Mouse (Mus musculus): ENCODE measurements around the gene Kcna2. TPM values are rescaled to one million over a fixed set of nuclear protein-coding genes. Genes with fewer than 3 reads are reported as not detected.

Kcna2 gene
- polyA plus RNA-seq, 1 experiment from 2014 or later, result not detected

- H3K4me3 ChIP-seq (ENCODE audit: low read depth, low read length), result no peak overlapping the region
- ATAC-seq (ENCODE audit: insufficient number of reproducible peaks, low FRiP score, low TSS enrichment, low read depth) (no peak), DNase-seq (ENCODE audit: low spot score) (no peak)
- H3K36me3 ChIP-seq (ENCODE audit: control insufficient read depth, insufficient read depth, low read length), result no peaks in the 10 kb centered on the region
- H3K9ac ChIP-seq (ENCODE audit: low read length), result no peak overlapping the region
- no peak overlapping the region for H3K4me2 ChIP-seq (ENCODE audit: low read depth, severe bottlenecking)
- peaks cover under 1% of the 10 kb centered on the region; the same call in 1 of the 2 replicates for H3K4me1 ChIP-seq (ENCODE audit: control insufficient read depth, insufficient read depth, low read length)
- H3K27ac ChIP-seq (replicated peaks; ENCODE audit: low read depth, low read length), result no peak overlapping the region
- H3K27me3 ChIP-seq (ENCODE audit: control insufficient read depth, insufficient read depth, low read length), result peaks cover 24% of the 10 kb centered on the region
- H3K9me3 ChIP-seq (ENCODE audit: control insufficient read depth, low read length), result no peaks in the 10 kb centered on the region
- 87% methylated on average over 6 of the region's 6 CpGs for WGBS
These were observed 5.0 kb downstream of the Kcna2 start for GRCm38 (mm10) chr3:107105986-107106385.

- Histone ChIP-seq H3K9ac (ENCODE audit: low read length) (no peak overlapping the region), H3K4me3 (ENCODE audit: low read depth, low read length) (no peak overlapping the region), H3K4me2 (ENCODE audit: low read depth, severe bottlenecking) (no peak overlapping the region), H3K9me3 (ENCODE audit: control insufficient read depth, low read length) (no peaks in the 10 kb centered on the region), H3K36me3 (ENCODE audit: control insufficient read depth, insufficient read depth, low read length) (no peaks in the 10 kb centered on the region), H3K27me3 (ENCODE audit: control insufficient read depth, insufficient read depth, low read length) (no peaks in the 10 kb centered on the region), H3K27ac (replicated peaks; ENCODE audit: low read depth, low read length) (no peak overlapping the region), H3K4me1 (ENCODE audit: control insufficient read depth, insufficient read depth, low read length) (no peaks in the 10 kb centered on the region)
- no peak for DNase-seq (ENCODE audit: low spot score)
- WGBS, result 50% methylated on average over 4 of the region's 4 CpGs
- ATAC-seq (ENCODE audit: insufficient number of reproducible peaks, low FRiP score, low TSS enrichment, low read depth), result no peak
These were observed 11.6 kb downstream of the Kcna2 start for GRCm38 (mm10) chr3:107112498-107112897.

- Histone ChIP-seq H3K4me3 (ENCODE audit: low read depth, low read length) (no peak overlapping the region), H3K4me2 (ENCODE audit: low read depth, severe bottlenecking) (no peak overlapping the region), H3K27me3 (ENCODE audit: control insufficient read depth, insufficient read depth, low read length) (no peaks in the 10 kb centered on the region), H3K4me1 (ENCODE audit: control insufficient read depth, insufficient read depth, low read length) (no peaks in the 10 kb centered on the region), H3K36me3 (ENCODE audit: control insufficient read depth, insufficient read depth, low read length) (no peaks in the 10 kb centered on the region), H3K9ac (ENCODE audit: low read length) (no peak overlapping the region), H3K27ac (replicated peaks; ENCODE audit: low read depth, low read length) (no peak overlapping the region), H3K9me3 (ENCODE audit: control insufficient read depth, low read length) (no peaks in the 10 kb centered on the region)
- no peak for ATAC-seq (ENCODE audit: insufficient number of reproducible peaks, low FRiP score, low TSS enrichment, low read depth)
- DNase-seq (ENCODE audit: low spot score), result no peak
- whole genome bisulfite sequencing, result 75% methylated on average over 10 of the region's 10 CpGs
These were observed 12.2 kb downstream of the Kcna2 start for GRCm38 (mm10) chr3:107112932-107113659.

- WGBS, result 70% methylated on average over 14 of the region's 14 CpGs
- no peaks in the 10 kb centered on the region for H3K4me1 ChIP-seq (ENCODE audit: control insufficient read depth, insufficient read depth, low read length)
- ATAC-seq (ENCODE audit: insufficient number of reproducible peaks, low FRiP score, low TSS enrichment, low read depth) (no peak), DNase-seq (ENCODE audit: low spot score) (no peak)
- H3K9ac ChIP-seq (ENCODE audit: low read length), result no peak overlapping the region
- no peak overlapping the region for H3K4me3 ChIP-seq (ENCODE audit: low read depth, low read length)
- H3K9me3 ChIP-seq (ENCODE audit: control insufficient read depth, low read length), result no peaks in the 10 kb centered on the region
- H3K36me3 ChIP-seq (ENCODE audit: control insufficient read depth, insufficient read depth, low read length), result no peaks in the 10 kb centered on the region
- no peak overlapping the region for H3K4me2 ChIP-seq (ENCODE audit: low read depth, severe bottlenecking)
- H3K27ac ChIP-seq (replicated peaks; ENCODE audit: low read depth, low read length), result no peak overlapping the region
- H3K27me3 ChIP-seq (ENCODE audit: control insufficient read depth, insufficient read depth, low read length), result no peaks in the 10 kb centered on the region
These were observed 13.1 kb downstream of the Kcna2 start for GRCm38 (mm10) chr3:107113771-107114737.

- H3K4me1 ChIP-seq (ENCODE audit: control insufficient read depth, insufficient read depth, low read length), result no peaks in the 10 kb centered on the region
- no peak overlapping the region for H3K9ac ChIP-seq (ENCODE audit: low read length)
- H3K27me3 ChIP-seq (ENCODE audit: control insufficient read depth, insufficient read depth, low read length), result no peaks in the 10 kb centered on the region
- no peak overlapping the region for H3K27ac ChIP-seq (replicated peaks; ENCODE audit: low read depth, low read length)
- no peak overlapping the region for H3K4me2 ChIP-seq (ENCODE audit: low read depth, severe bottlenecking)
- H3K4me3 ChIP-seq (ENCODE audit: low read depth, low read length), result no peak overlapping the region
- H3K9me3 ChIP-seq (ENCODE audit: control insufficient read depth, low read length), result no peaks in the 10 kb centered on the region
- DNase-seq (ENCODE audit: low spot score) (no peak), ATAC-seq (ENCODE audit: insufficient number of reproducible peaks, low FRiP score, low TSS enrichment, low read depth) (no peak)
- no peaks in the 10 kb centered on the region for H3K36me3 ChIP-seq (ENCODE audit: control insufficient read depth, insufficient read depth, low read length)
- WGBS, result 86% methylated on average over 2 of the region's 2 CpGs
These were observed 14.0 kb downstream of the Kcna2 start for GRCm38 (mm10) chr3:107114941-107115340.

- DNase-seq (ENCODE audit: low spot score), result no peak
- Histone ChIP-seq H3K4me1 (ENCODE audit: control insufficient read depth, insufficient read depth, low read length) (no peaks in the 10 kb centered on the region), H3K4me3 (ENCODE audit: low read depth, low read length) (no peak overlapping the region), H3K9me3 (ENCODE audit: control insufficient read depth, low read length) (no peaks in the 10 kb centered on the region), H3K27ac (replicated peaks; ENCODE audit: low read depth, low read length) (no peak overlapping the region), H3K36me3 (ENCODE audit: control insufficient read depth, insufficient read depth, low read length) (no peaks in the 10 kb centered on the region), H3K27me3 (ENCODE audit: control insufficient read depth, insufficient read depth, low read length) (no peaks in the 10 kb centered on the region), H3K9ac (ENCODE audit: low read length) (no peak overlapping the region), H3K4me2 (ENCODE audit: low read depth, severe bottlenecking) (no peak overlapping the region)
- no peak for ATAC-seq (ENCODE audit: insufficient number of reproducible peaks, low FRiP score, low TSS enrichment, low read depth)
- WGBS, result 73% methylated on average over 2 of the region's 2 CpGs
These were observed 14.8 kb downstream of the Kcna2 start for GRCm38 (mm10) chr3:107115746-107116145.

GRCm38 (mm10) chr3:107119864-107120564 lies 19.1 kb downstream of the Kcna2 start:
- Histone ChIP-seq H3K27me3 (ENCODE audit: control insufficient read depth, insufficient read depth, low read length) (no peaks in the 10 kb centered on the region), H3K9me3 (ENCODE audit: control insufficient read depth, low read length) (no peaks in the 10 kb centered on the region), H3K4me2 (ENCODE audit: low read depth, severe bottlenecking) (no peak overlapping the region), H3K4me3 (ENCODE audit: low read depth, low read length) (no peak overlapping the region), H3K4me1 (ENCODE audit: control insufficient read depth, insufficient read depth, low read length) (no peaks in the 10 kb centered on the region), H3K36me3 (ENCODE audit: control insufficient read depth, insufficient read depth, low read length) (no peaks in the 10 kb centered on the region), H3K27ac (replicated peaks; ENCODE audit: low read depth, low read length) (no peak overlapping the region), H3K9ac (ENCODE audit: low read length) (no peak overlapping the region)
- no peak for ATAC-seq (ENCODE audit: insufficient number of reproducible peaks, low FRiP score, low TSS enrichment, low read depth)
- no peak for DNase-seq (ENCODE audit: low spot score)
- WGBS, result 97% methylated on average over 2 of the region's 2 CpGs

- H3K4me1 ChIP-seq (ENCODE audit: control insufficient read depth, insufficient read depth, low read length), result no peaks in the 10 kb centered on the region
- H3K4me3 ChIP-seq (ENCODE audit: low read depth, low read length), result no peak overlapping the region
- no peak overlapping the region for H3K27ac ChIP-seq (replicated peaks; ENCODE audit: low read depth, low read length)
- no peak overlapping the region for H3K9ac ChIP-seq (ENCODE audit: low read length)
- H3K4me2 ChIP-seq (ENCODE audit: low read depth, severe bottlenecking), result no peak overlapping the region
- H3K27me3 ChIP-seq (ENCODE audit: control insufficient read depth, insufficient read depth, low read length), result no peaks in the 10 kb centered on the region
- no peak for DNase-seq (ENCODE audit: low spot score)
- no peak for ATAC-seq (ENCODE audit: insufficient number of reproducible peaks, low FRiP score, low TSS enrichment, low read depth)
- H3K36me3 ChIP-seq (ENCODE audit: control insufficient read depth, insufficient read depth, low read length), result no peaks in the 10 kb centered on the region
- no peaks in the 10 kb centered on the region for H3K9me3 ChIP-seq (ENCODE audit: control insufficient read depth, low read length)
These were observed 21.4 kb downstream of the Kcna2 start for GRCm38 (mm10) chr3:107122306-107122705.

Data from limb, embryonic 11.5 days (tissue).